Mouse (Mus musculus) spleen, adult 12 weeks (tissue): ENCODE results near the gene Gbe1.

Source experiments
- DNase-seq: peaks from one replicate; pipeline ENCODE4 v3.0.0; 2022; ENCODE audit warnings: low spot score

The Gbe1 gene

GRCm38 (mm10) chr16:70568341-70569265 is 254.9 kb downstream of the Gbe1 start:
- DNase-seq, result no peak

GRCm38 (mm10) chr16:70585964-70586363 is 272.2 kb downstream of the Gbe1 start:
- no peak for DNase-seq

- no peak for DNase-seq
These were observed 288.6 kb downstream of the Gbe1 start for GRCm38 (mm10) chr16:70602326-70602725.

DNA sequence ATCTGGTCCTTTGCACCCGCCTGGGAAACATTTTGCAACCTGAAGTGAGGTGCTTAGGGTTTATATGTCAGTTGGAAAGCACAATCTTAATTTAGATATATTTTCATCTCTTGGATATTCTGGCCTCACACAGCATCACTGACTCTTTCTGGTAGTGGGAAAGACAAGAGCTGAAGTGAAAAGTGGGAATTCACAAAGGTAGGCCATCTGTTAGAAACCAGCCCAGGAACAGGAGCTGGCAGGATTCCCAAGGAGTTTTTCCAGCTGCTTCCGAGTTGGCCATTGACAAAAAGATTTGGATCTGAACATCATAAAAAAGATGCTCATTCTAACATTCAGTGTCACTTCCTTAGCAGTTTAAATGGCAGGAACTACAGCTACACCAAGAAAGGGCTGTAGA is 294.6 kb downstream of the Gbe1 start:
- DNase-seq, result no peak

DNA sequence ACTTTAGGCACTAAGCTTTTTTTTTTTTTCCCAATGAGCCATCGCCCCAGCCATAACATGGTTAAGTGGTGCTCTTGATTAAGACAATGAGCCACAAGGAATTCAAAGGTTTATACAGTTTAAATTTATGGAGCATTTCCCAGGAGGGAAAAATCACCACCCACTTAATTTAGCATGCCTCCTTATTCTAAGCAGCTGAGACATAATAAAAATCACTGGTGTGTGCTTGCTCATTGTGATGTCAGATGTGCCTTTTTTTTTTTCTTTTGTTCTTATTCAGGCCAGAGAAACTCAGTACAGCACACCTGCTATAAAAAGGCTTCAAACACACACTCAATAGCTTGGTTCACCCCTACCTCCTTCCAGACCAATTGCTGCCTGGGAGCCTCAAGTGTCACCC is 303.9 kb downstream of the Gbe1 start:
- no peak for DNase-seq

GRCm38 (mm10) chr16:70618168-70618567 is 304.4 kb downstream of the Gbe1 start:
- no peak for DNase-seq
